Mouse (Mus musculus) midbrain, postnatal 0 days (tissue): ENCODE measurements at regions not wholly inside any gene's neighbourhood (a gene's known extent, or its start where the extent isn't known, plus 50 kb on each side); places are given as distances from the start of the nearest gene placed in this dataset.
A peak's percentile ranks its signal among the peaks of the same experiment; 100 is the strongest.
"Not testable (repeated sequence)": the region's sequence is repeated elsewhere in the genome, so short reads cannot be mapped to it uniquely, and the experiment has no call there.

Experiments
- ATAC-seq: fragments of 200-750 bp; cut with Nextera tagmentation; 2 replicates; pipeline ENCODE4 v1.8.0; 2017; ENCODE audit warnings: moderate number of reproducible peaks, mild to moderate bottlenecking, moderate TSS enrichment, moderate library complexity; ENCODE audit not compliant: low FRiP score
- DNase-seq: peaks from one replicate; pipeline ENCODE4 v3.0.0-alpha.2; 2015; ENCODE audit warnings: low spot score
- H3K27ac ChIP-seq: fragments of 300-500 bp; sonication (generic); 2 replicates; pipeline ENCODE4 v1.5.1; 2014; ENCODE audit warnings: low read depth, mild to moderate bottlenecking, low read length, mixed read lengths
- H3K27me3 ChIP-seq: fragments of 300-500 bp; sonication (generic); 2 replicates; pipeline ENCODE4 v1.6.1; 2014; ENCODE audit warnings: low read length, control low read depth, mixed read lengths; ENCODE audit not compliant: insufficient read depth
- H3K36me3 ChIP-seq: fragments of 300-500 bp; sonication (generic); 2 replicates; pipeline ENCODE4 v1.6.1; 2014; ENCODE audit warnings: low read length, control low read depth, mixed read lengths; ENCODE audit not compliant: insufficient read depth
- H3K4me1 ChIP-seq: fragments of 300-500 bp; sonication (generic); 2 replicates; pipeline ENCODE4 v1.6.1; 2014; ENCODE audit warnings: mild to moderate bottlenecking, control low read depth, antibody characterized with exemption, low read length, mixed read lengths; ENCODE audit not compliant: insufficient read depth
- H3K4me2 ChIP-seq: fragments of 300-500 bp; sonication (generic); 2 replicates; pipeline ENCODE4 v1.6.1; 2014; ENCODE audit warnings: low read depth, mild to moderate bottlenecking, low read length, mixed read lengths; ENCODE audit not compliant: poor library complexity, severe bottlenecking
- H3K4me3 ChIP-seq: fragments of 300-500 bp; sonication (generic); 2 replicates; pipeline ENCODE4 v1.5.1; 2014; ENCODE audit warnings: low read depth, mild to moderate bottlenecking, low read length, moderate library complexity
- H3K9ac ChIP-seq: fragments of 300-500 bp; sonication (generic); replicated peaks from 2 replicates; pipeline ENCODE4 v1.6.1; 2014; ENCODE audit warnings: mild to moderate bottlenecking, low read length, moderate library complexity, mixed read lengths; ENCODE audit not compliant: poor library complexity, severe bottlenecking
- H3K9me3 ChIP-seq: fragments of 300-500 bp; sonication (generic); 2 replicates; pipeline ENCODE4 v1.6.1; 2016; ENCODE audit warnings: low read length, control low read depth
- CTCF ChIP-seq: IDR thresholded peaks from 2 replicates; pipeline ENCODE4 v1.5.1; 2016; ENCODE audit warnings: antibody characterized with exemption, mild to moderate bottlenecking
- WGBS: fragments of 180-500 bp; shearing (Covaris S2); extraction: QIAGEN DNeasy Blood & Tissue Kit; methylation state at CpG from one replicate; pipeline ENCODE4 v1.1.7; 2014; 5-methylcytosine and 5-hydroxymethylcytosine counted together

DNA sequence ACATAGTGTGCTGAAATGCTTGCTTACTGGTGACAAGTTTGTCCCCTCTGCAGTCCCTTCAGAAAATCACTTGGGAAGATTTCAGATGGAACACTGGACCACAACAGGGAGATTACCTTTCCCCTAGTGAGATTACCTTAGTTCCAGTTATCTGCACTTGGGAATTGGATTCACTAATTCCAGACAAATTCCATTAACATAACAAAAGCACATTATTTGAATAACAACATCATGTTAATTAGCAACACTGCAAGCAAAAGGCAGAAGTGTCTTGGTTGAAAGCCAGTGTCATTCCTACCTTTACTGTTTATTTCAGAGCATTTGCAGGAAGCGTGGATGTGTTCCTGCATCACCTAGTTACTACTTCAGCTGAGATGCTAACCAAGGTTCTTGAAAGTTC is 355.6 kb downstream of the Impad1 start:
- no peak for TF ChIP-seq CTCF
- H3K36me3 ChIP-seq, result no peaks in the 10 kb centered on the region
- no peaks in the 10 kb centered on the region for H3K9me3 ChIP-seq
- ATAC-seq (no peak), DNase-seq (no peak)
- WGBS, result 68% methylated on average over 1 of the region's 1 CpGs
- no peaks in the 10 kb centered on the region for H3K27me3 ChIP-seq
- H3K27ac ChIP-seq, result no peak overlapping the region
- no peaks in the 10 kb centered on the region for H3K4me1 ChIP-seq
- no peak overlapping the region for H3K9ac ChIP-seq
- no peak overlapping the region for H3K4me3 ChIP-seq
- no peak overlapping the region for H3K4me2 ChIP-seq

GRCm38 (mm10) chr4:4424526-4424925 is 347.2 kb upstream of the Sdr16c6 start:
- DNase-seq, H3K4me1 ChIP-seq, H3K4me2 ChIP-seq, H3K9ac ChIP-seq, ATAC-seq, H3K9me3 ChIP-seq, H3K27me3 ChIP-seq, H3K4me3 ChIP-seq, H3K27ac ChIP-seq, H3K36me3 ChIP-seq: not testable (repeated sequence)
- 42% methylated on average over 7 of the region's 7 CpGs for WGBS

DNA sequence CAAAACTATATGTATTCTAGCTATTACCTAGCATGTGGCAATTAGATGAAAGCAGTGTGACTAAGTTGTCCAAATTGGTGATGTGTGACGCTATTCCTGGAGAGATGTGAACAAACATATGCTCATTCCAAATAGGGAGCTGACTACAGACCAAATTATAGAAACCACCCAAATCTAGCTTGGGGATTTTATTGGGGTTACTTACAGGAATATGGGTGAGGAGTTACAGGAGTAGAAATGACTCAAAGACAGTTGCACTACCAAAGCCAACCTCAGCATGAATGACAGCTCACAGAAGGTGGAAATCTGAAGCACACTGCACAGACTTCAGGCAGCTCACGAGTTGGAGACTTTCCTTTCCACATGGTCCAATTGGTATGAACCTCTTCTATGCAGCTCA is 326.5 kb upstream of the Sdr16c6 start:
- Histone ChIP-seq H3K27ac (no peak overlapping the region), H3K36me3 (no peaks in the 10 kb centered on the region), H3K4me2 (no peak overlapping the region), H3K27me3 (no peaks in the 10 kb centered on the region), H3K9ac (no peak overlapping the region), H3K4me3 (no peak overlapping the region), H3K4me1 (no peaks in the 10 kb centered on the region), H3K9me3 (no peaks in the 10 kb centered on the region)
- TF ChIP-seq CTCF, result no peak
- DNase-seq (no peak), ATAC-seq (no peak)
- WGBS, result 81% methylated on average over 2 of the region's 2 CpGs

- Histone ChIP-seq H3K27me3 (no peaks in the 10 kb centered on the region), H3K4me2 (no peak overlapping the region), H3K9ac (no peak overlapping the region), H3K9me3 (no peaks in the 10 kb centered on the region), H3K4me1 (no peaks in the 10 kb centered on the region), H3K27ac (no peak overlapping the region), H3K4me3 (no peak overlapping the region), H3K36me3 (no peaks in the 10 kb centered on the region)
- no peak for TF ChIP-seq CTCF
- DNase-seq (no peak), ATAC-seq (no peak)
- WGBS, result 80% methylated on average over 4 of the region's 4 CpGs
These were observed 320.1 kb upstream of the Sdr16c6 start for GRCm38 (mm10) chr4:4397410-4397809.

GRCm38 (mm10) chr4:4380024-4380590 is 302.8 kb upstream of the Sdr16c6 start:
- no peaks in the 10 kb centered on the region for H3K9me3 ChIP-seq
- no peaks in the 10 kb centered on the region for H3K4me1 ChIP-seq
- no peaks in the 10 kb centered on the region for H3K27me3 ChIP-seq
- H3K4me3 ChIP-seq, result no peak overlapping the region
- H3K27ac ChIP-seq, result no peak overlapping the region
- ATAC-seq, result no peak
- 91% methylated on average over 3 of the region's 3 CpGs for WGBS
- DNase-seq, result peak; percentile 12
- H3K36me3 ChIP-seq, result no peaks in the 10 kb centered on the region
- TF ChIP-seq CTCF, result no peak
- no peak overlapping the region for H3K4me2 ChIP-seq
- H3K9ac ChIP-seq, result no peak overlapping the region

GRCm38 (mm10) chr4:4335216-4335615 is 257.9 kb upstream of the Sdr16c6 start:
- WGBS, result 76% methylated on average over 2 of the region's 2 CpGs
- no peaks in the 10 kb centered on the region for H3K27me3 ChIP-seq
- H3K27ac ChIP-seq, result no peak overlapping the region
- H3K4me3 ChIP-seq, result no peak overlapping the region
- no peak overlapping the region for H3K9ac ChIP-seq
- ATAC-seq (no peak), DNase-seq (peak; percentile 5)
- H3K9me3 ChIP-seq, result no peaks in the 10 kb centered on the region
- no peaks in the 10 kb centered on the region for H3K4me1 ChIP-seq
- no peak overlapping the region for H3K4me2 ChIP-seq
- TF ChIP-seq CTCF, result no peak
- H3K36me3 ChIP-seq, result no peaks in the 10 kb centered on the region
